Mouse (Mus musculus) c-Kit-positive CD71-positive TER-119-negative erythroid progenitor cells, embryonic 14.5 days (primary cell): ENCODE data around the gene Tspan32.

ENCODE experiments used
- DNase-seq: peaks from one replicate; pipeline ENCODE4 v3.0.0-alpha.2; 2013; ENCODE audit warnings: low read depth

Gene Tspan32

DNA sequence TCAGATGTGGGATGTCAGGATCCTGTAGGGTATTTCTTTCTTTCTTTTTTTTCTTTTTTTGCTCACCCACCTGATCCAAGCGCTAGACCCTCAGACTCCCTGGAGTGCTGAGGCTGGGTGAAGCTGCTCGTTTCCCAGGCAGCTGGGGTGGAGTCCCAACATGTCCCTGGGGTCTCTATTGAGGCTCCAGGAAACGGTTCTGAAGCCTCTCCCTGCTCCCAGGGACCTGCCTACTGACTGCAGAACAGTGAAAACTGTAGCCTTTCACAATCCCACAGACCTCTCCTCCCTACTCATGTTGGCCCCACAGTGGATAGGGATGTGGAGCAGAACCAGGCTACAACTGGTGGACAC lies 49.7 kb downstream of the Tspan32 start:
- DNase-seq: no peak

DNA sequence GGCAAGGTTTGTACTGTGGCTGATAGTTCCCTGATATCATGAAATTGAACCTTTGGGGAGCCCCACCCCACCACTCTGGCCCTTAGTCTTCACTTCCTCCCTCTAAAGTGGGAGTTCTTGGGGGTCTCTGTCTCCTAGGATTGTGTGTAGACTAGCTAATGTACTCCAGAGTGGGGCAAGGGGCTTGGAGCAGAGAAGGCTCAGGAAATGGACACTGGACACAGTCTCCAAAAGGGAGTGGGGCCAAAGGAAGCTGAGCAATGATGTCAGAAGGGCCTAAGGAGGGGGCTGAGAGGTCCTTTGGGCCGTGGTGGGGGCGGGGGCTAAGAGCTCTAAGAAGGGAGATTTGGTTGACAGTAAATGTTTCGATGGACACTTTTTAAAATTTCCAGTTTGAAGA lies 50.2 kb downstream of the Tspan32 start:
- DNase-seq: no peak

DNA sequence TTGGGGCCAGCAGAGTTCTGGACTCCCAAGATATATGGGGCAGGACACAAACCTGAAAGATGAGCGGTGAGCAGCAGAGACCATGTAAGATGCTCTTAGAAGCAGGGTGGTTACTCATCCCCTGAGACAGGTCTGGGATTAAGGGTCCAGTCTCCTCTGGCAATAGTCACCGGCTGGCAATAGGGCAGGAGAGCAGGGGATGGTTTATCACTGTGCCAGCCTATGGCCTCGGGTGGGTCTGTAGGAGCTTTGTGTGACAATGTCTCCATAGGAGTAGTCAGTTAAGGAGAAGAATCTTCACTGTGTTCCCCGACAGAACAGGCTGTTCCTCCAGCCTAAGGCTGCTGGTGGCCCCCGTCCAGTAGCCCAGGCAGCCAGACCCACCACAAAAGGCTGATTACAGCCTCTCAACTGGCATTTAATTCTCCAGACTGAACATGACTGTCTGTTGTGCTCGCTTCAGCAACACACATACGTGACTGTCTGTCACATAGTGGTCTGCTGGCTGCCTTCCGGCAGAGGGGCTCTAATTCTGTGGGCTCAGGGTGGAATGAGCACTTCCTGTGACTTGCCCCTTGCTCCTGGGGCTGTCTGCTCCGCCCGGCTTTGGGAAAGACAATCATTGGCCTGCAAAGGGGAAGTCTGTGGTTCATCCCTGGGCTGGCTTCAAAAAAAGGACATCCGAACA lies 50.8 kb downstream of the Tspan32 start:
- DNase-seq: no peak

DNA sequence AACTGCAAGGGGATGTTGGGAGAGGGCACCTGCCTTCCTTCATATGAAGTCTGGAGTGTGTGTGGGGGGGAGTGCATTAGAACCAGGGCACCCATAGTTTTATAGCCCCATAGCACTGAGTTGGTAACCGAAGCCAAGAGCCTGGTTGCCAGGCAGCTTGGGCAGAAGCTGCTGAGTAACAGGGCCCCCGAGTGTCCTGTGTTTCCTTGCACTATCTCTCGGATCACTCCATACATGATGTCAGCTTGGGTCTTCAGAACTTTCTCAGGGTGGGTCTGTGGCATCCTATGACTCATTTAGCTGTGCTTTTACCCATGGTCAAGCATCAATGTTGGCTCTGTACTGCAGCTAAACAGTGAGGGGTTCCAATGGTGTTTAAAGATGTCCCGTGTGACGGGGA lies 52.2 kb downstream of the Tspan32 start:
- no peak for DNase-seq

- peak; percentile 69 for DNase-seq
Observed at GRCm38 (mm10) chr7:143057667-143058220, 52.9 kb downstream of the Tspan32 start.

DNA sequence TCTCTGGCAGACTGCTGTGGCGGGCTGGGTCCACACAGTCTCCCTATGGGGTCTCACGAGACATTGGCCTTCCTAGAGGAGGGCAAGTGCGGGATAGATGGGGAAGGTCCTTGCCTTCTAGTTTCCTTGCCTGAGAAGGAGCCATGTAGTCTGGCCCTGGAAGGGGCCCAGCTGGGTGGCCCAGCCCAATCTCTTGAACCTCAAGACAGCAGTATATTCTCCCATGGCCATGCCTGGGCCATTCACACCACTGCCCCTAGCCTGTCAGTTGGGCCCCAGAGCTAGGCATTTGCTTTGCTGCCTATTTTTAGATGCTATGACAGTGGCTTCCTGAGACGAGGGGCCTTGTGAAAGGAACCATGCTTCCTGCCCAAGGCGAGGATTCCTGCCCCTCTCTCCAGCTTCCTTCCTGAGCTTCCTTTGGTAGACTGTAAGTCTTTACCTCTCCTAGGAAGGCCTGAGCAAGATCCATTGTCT lies 53.4 kb downstream of the Tspan32 start:
- DNase-seq: no peak

DNA sequence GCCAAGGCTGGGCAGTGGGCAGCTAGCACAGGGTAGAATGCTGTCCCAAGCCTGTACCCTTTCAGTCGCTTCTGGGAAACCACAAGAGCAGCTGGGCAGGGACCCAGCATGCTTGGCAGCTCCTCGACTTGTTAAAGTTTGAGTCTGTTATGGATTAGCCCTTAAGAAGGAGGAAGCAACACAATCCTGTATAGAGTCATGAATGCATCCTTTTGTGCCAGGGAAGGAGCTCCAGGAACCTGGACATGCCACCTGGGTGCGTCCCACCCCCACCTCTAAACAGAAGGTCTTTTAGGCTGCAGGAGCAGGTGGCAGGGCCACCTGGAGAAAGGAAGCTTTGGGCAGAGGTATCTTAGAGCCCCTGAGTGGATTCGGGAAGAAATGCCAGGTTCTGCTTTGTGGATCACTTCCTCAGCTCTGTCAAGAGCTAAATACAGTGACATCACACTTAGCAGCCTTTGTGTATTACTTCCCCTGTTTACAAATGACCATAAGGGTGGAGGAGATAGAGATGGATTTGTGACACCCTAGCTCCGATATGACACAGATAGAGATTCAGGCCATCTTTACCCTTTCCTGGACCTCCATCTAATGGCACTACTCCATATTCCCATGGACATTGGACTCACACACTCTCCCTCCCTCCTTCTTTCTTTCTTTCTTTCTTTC lies 54.5 kb downstream of the Tspan32 start:
- DNase-seq: no peak

DNA sequence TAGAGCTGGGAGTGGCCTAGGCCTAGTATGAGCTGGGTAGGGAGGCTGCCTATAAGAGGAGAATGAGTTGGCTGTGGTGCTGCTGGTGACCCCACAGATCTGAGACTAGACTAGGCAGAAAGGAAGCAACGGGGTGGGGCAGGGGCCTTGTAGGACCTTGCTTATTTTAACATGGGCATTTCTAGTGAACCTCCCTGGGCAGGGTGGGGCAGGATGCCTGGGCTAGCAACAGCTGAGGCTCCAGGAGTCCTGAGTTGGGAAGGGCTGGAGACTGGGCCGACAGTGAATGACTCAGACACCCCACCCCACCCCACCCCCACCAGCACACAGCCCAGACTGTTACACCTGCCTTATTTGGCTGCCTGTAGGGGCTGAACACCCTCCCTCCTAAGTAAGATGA lies 57.9 kb downstream of the Tspan32 start:
- no peak for DNase-seq

DNA sequence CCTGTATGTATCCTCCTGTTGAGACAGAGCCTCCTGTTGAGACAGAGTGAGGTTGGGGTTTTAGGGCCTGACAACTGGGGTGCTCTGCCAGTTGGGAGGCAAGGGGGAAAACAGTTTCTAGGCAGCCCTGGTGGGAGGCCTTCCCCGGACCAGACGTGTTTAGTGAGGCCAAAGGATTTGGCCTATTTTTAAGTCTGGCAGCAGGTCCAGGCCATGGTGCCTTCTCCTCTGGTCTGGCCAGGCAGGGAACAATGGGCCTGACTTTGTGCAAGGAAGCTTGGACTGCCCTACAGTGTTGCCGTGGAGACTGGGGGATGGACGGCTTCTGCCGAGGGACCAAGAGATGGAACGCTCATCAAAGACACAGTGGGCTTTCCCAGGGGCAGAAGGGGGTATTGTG lies 59.4 kb downstream of the Tspan32 start:
- DNase-seq: no peak

DNA sequence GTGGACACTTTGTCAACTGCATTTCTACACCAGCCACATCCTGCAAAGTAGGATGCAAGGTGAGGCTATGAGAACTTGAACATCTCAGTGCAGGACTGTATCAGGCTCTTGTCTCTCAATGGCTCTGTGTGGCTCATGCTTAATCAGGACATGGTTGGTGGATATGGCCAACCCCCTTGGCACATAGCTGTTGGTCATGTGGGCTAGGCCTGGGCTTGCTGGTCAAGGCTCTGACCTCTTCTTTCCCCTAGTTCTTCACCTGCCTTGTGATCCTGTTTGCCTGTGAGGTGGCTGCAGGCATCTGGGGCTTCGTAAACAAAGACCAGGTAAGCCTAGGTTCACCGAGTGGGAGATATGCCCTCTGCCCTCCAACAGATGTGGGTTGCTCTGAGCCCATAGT lies 60.8 kb downstream of the Tspan32 start:
- no peak for DNase-seq

GRCm38 (mm10) chr7:143067469-143067868 lies 62.6 kb downstream of the Tspan32 start:
- no peak for DNase-seq

- no peak for DNase-seq
Observed at GRCm38 (mm10) chr7:143067897-143068296, 63.1 kb downstream of the Tspan32 start.

- no peak for DNase-seq
Observed at GRCm38 (mm10) chr7:143068316-143068881, 63.6 kb downstream of the Tspan32 start.

- DNase-seq: peak; percentile 99
Observed at GRCm38 (mm10) chr7:143068882-143069591, 64.2 kb downstream of the Tspan32 start, which contains the start of gene Tssc4. Gene Tssc4 (plus strand): TSS chr7:143069249.
